Comparison of ENCODE assay signal across 10 mouse cellular contexts in the genomic region with DNA sequence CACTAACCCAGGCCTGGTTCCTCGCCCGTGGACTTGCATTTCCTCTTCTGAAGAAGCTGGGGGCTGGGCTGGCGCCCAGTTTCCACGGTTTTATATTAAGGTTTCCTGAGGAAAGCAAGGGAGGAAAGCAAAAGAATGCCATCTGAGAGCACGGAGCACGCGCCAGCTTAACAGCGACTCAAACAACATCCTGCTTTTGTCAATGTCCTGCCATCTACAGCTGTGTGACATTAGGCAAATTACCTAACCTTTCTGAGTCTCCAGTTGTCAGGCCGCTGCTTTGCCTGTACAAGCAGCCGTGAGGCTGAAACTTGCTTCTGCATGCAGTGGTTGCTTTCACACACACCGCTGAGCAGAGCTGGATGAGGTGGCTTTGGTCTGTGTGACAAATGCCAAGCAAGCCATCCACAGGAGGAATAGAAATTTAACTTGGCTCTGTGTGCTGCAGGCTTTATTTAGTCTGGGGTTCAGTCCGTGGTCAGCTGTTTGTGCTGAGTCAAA. TPM values are rescaled to one million over a fixed set of nuclear protein-coding genes. Genes with fewer than 3 reads are reported as not detected.
DNase-seq lines count a peak whose midpoint lies in the region; ATAC-seq lines count a peak whose summit lies in the region.
"Had no signal": no experiment of that assay in that cellular context is flagged by ENCODE, and none has a peak within 500 bp of the region (broad histone marks: within the 10 kb centered on the region; RNA-seq: fewer than 3 reads in every experiment).

No protein-coding gene starts in this region.

- H3K4me2 ChIP-seq in liver, embryonic 13.5 days, result peak overlapping the region; percentile 23; the same call in 1 of the 2 replicates

- H3K27ac ChIP-seq in liver, embryonic 13.5 days, result peak overlapping the region; percentile 10; the same call in 1 of the 2 replicates

- WGBS in liver, embryonic 13.5 days (ENCODE audit: insufficient replicate concordance), result 32% methylated on average over 12 of the region's 12 CpGs

- no peaks in the 10 kb centered on the region for H3K27me3 ChIP-seq in liver, embryonic 13.5 days

- H3K4me1 ChIP-seq in liver, embryonic 13.5 days (replicated peaks), result peaks cover 61% of the 10 kb centered on the region

- intact Hi-C loops in heart, postnatal 10 days (cut with DNase I), result loop anchor here (2.0 kb wide), 1 partner anchor 41 kb away; no protein-coding TSS in a partner anchor
- intact Hi-C loops in left cerebral cortex, postnatal 4 days (cut with DNase I), result no loop called here

- peak overlapping the region; percentile 15; the same call in 1 of the 2 replicates for H3K9ac ChIP-seq in liver, embryonic 13.5 days

- H3K36me3 ChIP-seq in liver, embryonic 13.5 days, result no peaks in the 10 kb centered on the region

- no peak for ATAC-seq in liver, embryonic 13.5 days (ENCODE audit: low read depth)

- H3K4me3 ChIP-seq in liver, embryonic 13.5 days (replicated peaks), result no peak overlapping the region

- no peaks in the 10 kb centered on the region for H3K9me3 ChIP-seq in liver, embryonic 13.5 days (replicated peaks)

- peak; percentile 47 for DNase-seq in layer of hippocampus, adult 9-11 months
- no peak for DNase-seq in layer of hippocampus, postnatal 25 days (ENCODE audit: extremely low spot score in 1 of 2, low spot score in 1 of 2)
- peak; percentile 26 for DNase-seq in adipocyte (ENCODE audit: low spot score)
- DNase-seq in heart, postnatal 10 days, result peak; percentile 28 to 41
- DNase-seq in liver, embryonic 13.5 days, result no peak
- no peak for DNase-seq in cerebellum, adult 11 months
- no peak for DNase-seq in left cerebral cortex, postnatal 4 days
- DNase-seq in urinary bladder, adult 2 months (ENCODE audit: low spot score), result no peak

RNA-seq across cellular contexts. Expression of a gene that starts 41.8 kb away (rescaled TPM):
- total RNA-seq in layer of hippocampus, postnatal 25 days (2021), result 100 to 1,000 TPM; 105 to 131 TPM
- total RNA-seq in heart, postnatal 10 days (2021), result 100 to 1,000 TPM in 1 of 2 experiments, 10 to 100 TPM in 1; 93.8 to 103 TPM
- polyA plus RNA-seq in liver, embryonic 13.5 days (2015; fragmentation: Nextera tagmentation; extraction: Ambion mirVana), result 12.5 and 16.6 TPM in 2 replicates
- 100 to 1,000 TPM; 142 TPM for total RNA-seq in left cerebral cortex, postnatal 4 days (2021)
- 20.5 and 31.6 TPM in 2 replicates for polyA plus RNA-seq in urinary bladder, adult 2 months (2012; rRNA removed)

RNA-seq across cellular contexts. Expression of a gene that starts 48.8 kb away (rescaled TPM):
- not detected for total RNA-seq in layer of hippocampus, postnatal 25 days (2021)
- total RNA-seq in heart, postnatal 10 days (2021), result not detected
- 0.22 TPM in 1 of 2 replicates, not detected in the other for polyA plus RNA-seq in liver, embryonic 13.5 days (2015; fragmentation: Nextera tagmentation; extraction: Ambion mirVana)
- total RNA-seq in left cerebral cortex, postnatal 4 days (2021), result not detected
- not detected in 2 replicates for polyA plus RNA-seq in urinary bladder, adult 2 months (2012; rRNA removed)
- total RNA-seq: adrenal gland, adult 18-20 months; layer of hippocampus, postnatal 14 days had no signal

Comparison
In these comparisons a context has a peak if more than half of its experiments do, and no peak if none do; other contexts are left out.
1. DNase-seq: peak in layer of hippocampus, adult 9-11 months (single experiment), adipocyte (single experiment) and heart, postnatal 10 days (2 of 2); none in layer of hippocampus, postnatal 25 days (0 of 2), liver, embryonic 13.5 days (single experiment), cerebellum, adult 11 months (single experiment), left cerebral cortex, postnatal 4 days (single experiment) and urinary bladder, adult 2 months (single experiment).